Mouse (Mus musculus) C2C12 (cell line): ENCODE results near the gene Gm16223. TPM values are rescaled to one million over a fixed set of nuclear protein-coding genes. Genes with fewer than 3 reads are reported as not detected.

Experiments used
- H3K27me3 ChIP-seq: one replicate; pipeline ENCODE4 v1.6.1; 2011; ENCODE audit not compliant: control insufficient read depth, insufficient read depth, insufficient read length
- H3K36me3 ChIP-seq: one replicate; pipeline ENCODE4 v1.6.1; 2011; ENCODE audit not compliant: control insufficient read depth, insufficient read depth
- H3K4me3 ChIP-seq: one replicate; pipeline ENCODE4 v1.5.1; 2011; ENCODE audit warnings: mild to moderate bottlenecking, control low read depth; ENCODE audit not compliant: poor library complexity, insufficient read depth, severe bottlenecking
- H3K79me2 ChIP-seq: one replicate; pipeline ENCODE4 v1.6.1; 2011; ENCODE audit not compliant: control insufficient read depth, insufficient read depth
- H3K79me3 ChIP-seq: one replicate; pipeline ENCODE4 v1.6.1; 2011; ENCODE audit warnings: low read depth, control low read depth
- H3ac ChIP-seq: one replicate; pipeline ENCODE3; 2011; ENCODE audit warnings: low read depth; ENCODE audit not compliant: control insufficient read depth, insufficient read length
- CEBPB ChIP-seq: IDR thresholded peaks from one replicate; pipeline ENCODE4 v1.6.1; 2011; ENCODE audit warnings: low read depth, mild to moderate bottlenecking, control low read depth, moderate library complexity
- CTCF ChIP-seq: IDR thresholded peaks from one replicate; pipeline ENCODE4 v1.5.1; 2011; ENCODE audit not compliant: control insufficient read depth, insufficient read depth, insufficient read length
- FOSL1 ChIP-seq: IDR thresholded peaks from one replicate; pipeline ENCODE4 v1.8.0; 2011; ENCODE audit warnings: mild to moderate bottlenecking, low read length; ENCODE audit not compliant: poor library complexity, insufficient read depth, severe bottlenecking
- MAX ChIP-seq: IDR thresholded peaks from one replicate; pipeline ENCODE4 v1.6.1; 2011; ENCODE audit warnings: mild to moderate bottlenecking, control low read depth
- MYOD1 ChIP-seq: IDR thresholded peaks from one replicate; pipeline ENCODE4 v1.6.1; 2011; ENCODE audit warnings: low read depth; ENCODE audit not compliant: control insufficient read depth, insufficient read length
- MYOG ChIP-seq: IDR thresholded peaks from one replicate; pipeline ENCODE4 v1.6.1; 2011; ENCODE audit not compliant: control insufficient read depth, insufficient read length; ENCODE audit errors: extremely low read depth
- USF1 ChIP-seq: IDR thresholded peaks from one replicate; pipeline ENCODE4 v1.6.1; 2011; ENCODE audit warnings: low read depth, mild to moderate bottlenecking, control low read depth, moderate library complexity
- polyA plus RNA-seq: library from polyadenylated mRNA; unstranded; fragments of >200 nt; fragmentation: generic; extraction: Trizol; gene quantifications from one replicate; pipeline ENCODE4 v1.2.1, GENCODE M21; 2012; ENCODE audit warnings: missing spikeins

Gene Gm16223
- polyA plus RNA-seq, 1 experiment: not detected

- no peaks in the 10 kb centered on the region for H3K79me3 ChIP-seq
Observed at GRCm38 (mm10) chr5:42065090-42065489, 2.7 kb upstream of the Gm16223 start.

DNA sequence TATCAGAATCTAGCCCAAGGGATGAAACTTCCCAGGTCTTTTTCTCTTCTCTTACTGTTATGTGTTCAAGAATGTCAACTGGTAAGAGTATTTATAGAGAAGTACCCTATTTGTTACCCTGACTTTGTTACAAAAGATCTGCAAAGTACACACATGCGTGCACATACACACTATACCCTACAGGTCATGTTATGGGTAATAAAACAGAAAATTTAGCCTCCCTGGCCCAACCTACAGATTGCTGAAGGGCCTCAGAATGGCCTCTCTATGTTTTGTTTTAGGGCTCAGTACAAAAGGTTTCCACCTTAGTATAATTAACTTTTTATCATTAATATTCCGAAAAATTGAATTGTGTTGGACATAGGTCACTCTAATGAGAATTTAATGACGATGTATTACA, 685 bp upstream of the Gm16223 start:
- no peak overlapping the region for H3ac ChIP-seq
- no peak for TF ChIP-seq MAX
- H3K4me3 ChIP-seq: no peak overlapping the region
- no peaks in the 10 kb centered on the region for H3K36me3 ChIP-seq
- no peaks in the 10 kb centered on the region for H3K79me2 ChIP-seq
- H3K27me3 ChIP-seq: no peaks in the 10 kb centered on the region
- H3K79me3 ChIP-seq: no peaks in the 10 kb centered on the region

More at GRCm38 (mm10) chr5:42065090-42065489, 2.7 kb upstream of the Gm16223 start:
- H3K36me3 ChIP-seq: no peaks in the 10 kb centered on the region
- no peaks in the 10 kb centered on the region for H3K27me3 ChIP-seq
- H3K79me2 ChIP-seq: no peaks in the 10 kb centered on the region
- H3K4me3 ChIP-seq: no peak overlapping the region
- TF ChIP-seq CTCF (no peak), MAX (no peak), MYOG (no peak), CEBPB (no peak), USF1 (no peak)
- no peak overlapping the region for H3ac ChIP-seq

GRCm38 (mm10) chr5:42068188-42068579, 424 bp downstream of the Gm16223 start:
- H3K27me3 ChIP-seq: no peaks in the 10 kb centered on the region
- TF ChIP-seq CEBPB: no peak
- no peak for TF ChIP-seq MAX
- no peak for TF ChIP-seq MYOD1
- no peak for TF ChIP-seq MYOG
- TF ChIP-seq USF1: no peak
- TF ChIP-seq FOSL1: no peak
- TF ChIP-seq CTCF: no peak
- no peak overlapping the region for H3ac ChIP-seq
- no peak overlapping the region for H3K4me3 ChIP-seq
- no peaks in the 10 kb centered on the region for H3K36me3 ChIP-seq
- no peaks in the 10 kb centered on the region for H3K79me3 ChIP-seq
- no peaks in the 10 kb centered on the region for H3K79me2 ChIP-seq

- no peaks in the 10 kb centered on the region for H3K27me3 ChIP-seq
- H3ac ChIP-seq: no peak overlapping the region
- TF ChIP-seq MAX (no peak), CEBPB (no peak), USF1 (no peak), MYOG (no peak), CTCF (no peak), MYOD1 (no peak), FOSL1 (no peak)
- no peaks in the 10 kb centered on the region for H3K36me3 ChIP-seq
- H3K79me3 ChIP-seq: no peaks in the 10 kb centered on the region
- H3K79me2 ChIP-seq: no peaks in the 10 kb centered on the region
- no peak overlapping the region for H3K4me3 ChIP-seq
Observed at GRCm38 (mm10) chr5:42116586-42117346, 49.0 kb downstream of the Gm16223 start.

DNA sequence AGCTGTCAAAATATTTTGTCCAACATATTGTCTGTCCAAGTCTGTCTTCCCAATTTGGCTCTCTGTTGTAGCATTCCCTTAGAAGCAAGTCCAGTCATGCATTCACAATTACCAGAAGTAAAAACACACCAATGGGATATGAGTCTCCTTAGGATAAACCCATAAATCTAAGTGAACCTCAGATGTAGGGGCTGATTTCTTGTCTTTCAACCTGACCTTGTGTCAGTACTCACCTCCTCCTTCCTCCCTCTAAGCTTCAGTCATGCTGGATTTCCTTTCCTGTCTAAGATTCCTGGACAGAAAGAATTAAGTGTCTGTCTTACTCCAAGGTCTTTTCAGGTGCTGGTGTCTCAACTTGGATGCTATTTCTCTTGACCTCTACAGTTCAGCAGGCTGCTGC, 57.8 kb downstream of the Gm16223 start:
- H3K79me2 ChIP-seq: no peaks in the 10 kb centered on the region
- H3K4me3 ChIP-seq: no peak overlapping the region
- no peak for TF ChIP-seq CEBPB
- TF ChIP-seq USF1: no peak
- no peak for TF ChIP-seq MAX
- TF ChIP-seq MYOG: no peak
- TF ChIP-seq MYOD1: no peak
- no peak for TF ChIP-seq FOSL1
- TF ChIP-seq CTCF: no peak
- H3K36me3 ChIP-seq: no peaks in the 10 kb centered on the region
- H3K79me3 ChIP-seq: no peaks in the 10 kb centered on the region
- H3ac ChIP-seq: no peak overlapping the region
- no peaks in the 10 kb centered on the region for H3K27me3 ChIP-seq

- H3K79me2 ChIP-seq: no peaks in the 10 kb centered on the region
- TF ChIP-seq FOSL1: peak; percentile 36
- TF ChIP-seq MAX: no peak
- H3K4me3 ChIP-seq: no peak overlapping the region
- H3K36me3 ChIP-seq: no peaks in the 10 kb centered on the region
- H3K79me3 ChIP-seq: no peaks in the 10 kb centered on the region
- no peak overlapping the region for H3ac ChIP-seq
- no peaks in the 10 kb centered on the region for H3K27me3 ChIP-seq
Observed at GRCm38 (mm10) chr5:42155626-42156025, 87.9 kb downstream of the Gm16223 start.
